Mouse (Mus musculus) intestine, postnatal 0 days (tissue): ENCODE results near the gene Tlr2. TPM values are rescaled to one million over a fixed set of nuclear protein-coding genes. Genes with fewer than 3 reads are reported as not detected.
"Not testable (repeated sequence)": the region's sequence is repeated elsewhere in the genome, so short reads cannot be mapped to it uniquely, and the experiment has no call there.

Source experiments
- ATAC-seq: fragments of 200-750 bp; cut with Nextera tagmentation; 2 replicates; pipeline ENCODE4 v1.8.0; 2017; ENCODE audit warnings: mild to moderate bottlenecking, moderate TSS enrichment, moderate library complexity
- H3K27ac ChIP-seq: fragments of 300-500 bp; sonication (generic); 2 replicates; pipeline ENCODE4 v1.5.1; 2014; ENCODE audit warnings: mild to moderate bottlenecking, low read depth, low read length, moderate library complexity
- H3K27me3 ChIP-seq: fragments of 300-500 bp; sonication (generic); replicated peaks from 2 replicates; pipeline ENCODE4 v1.6.1; 2014; ENCODE audit warnings: low read length, mixed read lengths; ENCODE audit not compliant: control insufficient read depth, insufficient read depth
- H3K36me3 ChIP-seq: fragments of 300-500 bp; sonication (generic); 2 replicates; pipeline ENCODE4 v1.6.1; 2014; ENCODE audit warnings: mild to moderate bottlenecking, moderate library complexity; ENCODE audit not compliant: control insufficient read depth, insufficient read depth
- H3K4me1 ChIP-seq: fragments of 300-500 bp; sonication (generic); replicated peaks from 2 replicates; pipeline ENCODE4 v1.6.1; 2014; ENCODE audit warnings: antibody characterized with exemption, low read length, mixed read lengths; ENCODE audit not compliant: control insufficient read depth, insufficient read depth
- H3K4me2 ChIP-seq: fragments of 300-500 bp; sonication (generic); replicated peaks from 2 replicates; pipeline ENCODE4 v1.6.1; 2014; ENCODE audit warnings: low read depth, mild to moderate bottlenecking, moderate library complexity
- H3K4me3 ChIP-seq: fragments of 300-500 bp; sonication (generic); 2 replicates; pipeline ENCODE4 v1.5.1; 2014; ENCODE audit warnings: low read depth, low read length
- H3K9ac ChIP-seq: fragments of 300-500 bp; sonication (generic); 2 replicates; pipeline ENCODE4 v1.6.1; 2014; ENCODE audit warnings: mild to moderate bottlenecking, low read depth, low read length
- H3K9me3 ChIP-seq: fragments of 300-500 bp; sonication (generic); 2 replicates; pipeline ENCODE4 v1.6.1; 2016; ENCODE audit warnings: mixed run types; ENCODE audit not compliant: control insufficient read depth
- CTCF ChIP-seq: sonication (generic); IDR thresholded peaks from 2 replicates; pipeline ENCODE4 v1.5.1; 2016; ENCODE audit warnings: low read depth, mild to moderate bottlenecking, control low read depth, antibody characterized with exemption, moderate library complexity
- whole genome bisulfite sequencing: fragments of 180-500 bp; shearing (Covaris S2); extraction: QIAGEN DNeasy Blood & Tissue Kit; methylation state at CpG from one replicate; pipeline ENCODE4 v1.1.7; 2014; 5-methylcytosine and 5-hydroxymethylcytosine counted together
- polyA plus RNA-seq: library from polyadenylated mRNA; unstranded; fragments of >200 nt; fragmentation: Nextera tagmentation; extraction: Ambion mirVana; gene quantifications from 2 replicates; pipeline ENCODE4 v1.2.1, GENCODE M21; 2015

The Tlr2 gene
- 1.4 and 1.5 TPM in 2 replicates for polyA plus RNA-seq

GRCm38 (mm10) chr3:83841095-83841850 lies at the start of gene Tlr2:
Gene Tlr2 (minus strand): TSS chr3:83841767.
- Histone ChIP-seq H3K36me3 (no peaks in the 10 kb centered on the region), H3K4me1 (0 out of 2 replicates have a peak, but pooled peaks cover 2% of the 10 kb centered on the region), H3K27ac (no peak within 1 kb of the TSS), H3K4me3 (peak within 1 kb of the TSS; percentile 69), H3K9ac (peak within 1 kb of the TSS; percentile 58), H3K27me3 (no peaks in the 10 kb centered on the region), H3K4me2 (peak within 1 kb of the TSS; percentile 99), H3K9me3 (no peaks in the 10 kb centered on the region)
- peak; percentile 70 for TF ChIP-seq CTCF
- peak; percentile 73 for ATAC-seq
- WGBS, result 1% methylated on average over 35 of the region's 35 CpGs

GRCm38 (mm10) chr3:83885163-83885562 lies 43.6 kb upstream of the Tlr2 start:
- H3K4me2 ChIP-seq, result no peak overlapping the region
- no peaks in the 10 kb centered on the region for H3K9me3 ChIP-seq
- H3K27ac ChIP-seq, result no peak overlapping the region
- no peak overlapping the region for H3K9ac ChIP-seq
- ATAC-seq, result no peak
- 33% methylated on average over 2 of the region's 2 CpGs for WGBS
- no peak overlapping the region for H3K4me3 ChIP-seq
- H3K36me3 ChIP-seq, result no peaks in the 10 kb centered on the region
- H3K27me3 ChIP-seq, result no peaks in the 10 kb centered on the region
- no peaks in the 10 kb centered on the region for H3K4me1 ChIP-seq
- TF ChIP-seq CTCF, result no peak

GRCm38 (mm10) chr3:83879261-83880050 lies 37.9 kb upstream of the Tlr2 start:
- H3K36me3 ChIP-seq, result not testable (repeated sequence)

GRCm38 (mm10) chr3:83878801-83879200 lies 37.2 kb upstream of the Tlr2 start:
- Histone ChIP-seq H3K4me3 (no peak overlapping the region), H3K4me1 (no peaks in the 10 kb centered on the region), H3K27ac (no peak overlapping the region), H3K27me3 (no peaks in the 10 kb centered on the region), H3K36me3 (no peaks in the 10 kb centered on the region), H3K9ac (no peak overlapping the region), H3K4me2 (no peak overlapping the region), H3K9me3 (no peaks in the 10 kb centered on the region)
- 93% methylated on average over 4 of the region's 4 CpGs for whole genome bisulfite sequencing
- no peak for ATAC-seq
- TF ChIP-seq CTCF, result no peak

More at GRCm38 (mm10) chr3:83879261-83880050, 37.9 kb upstream of the Tlr2 start:
- not testable (repeated sequence) for H3K4me3 ChIP-seq, ATAC-seq, H3K4me2 ChIP-seq, H3K27ac ChIP-seq, H3K4me1 ChIP-seq, H3K9me3 ChIP-seq, H3K9ac ChIP-seq, H3K27me3 ChIP-seq
- WGBS, result 89% methylated on average over 5 of the region's 5 CpGs

- H3K36me3 ChIP-seq, result no peaks in the 10 kb centered on the region
- H3K4me1 ChIP-seq, result no peaks in the 10 kb centered on the region
- no peak overlapping the region for H3K4me2 ChIP-seq
- no peak for ATAC-seq
- H3K27ac ChIP-seq, result no peak overlapping the region
- no peaks in the 10 kb centered on the region for H3K9me3 ChIP-seq
- TF ChIP-seq CTCF, result no peak
- 57% methylated on average over 4 of the region's 4 CpGs for WGBS
- H3K27me3 ChIP-seq, result no peaks in the 10 kb centered on the region
- H3K4me3 ChIP-seq, result no peak overlapping the region
- H3K9ac ChIP-seq, result no peak overlapping the region
Measured at GRCm38 (mm10) chr3:83876299-83876698, 34.7 kb upstream of the Tlr2 start.

GRCm38 (mm10) chr3:83875078-83875477 lies 33.5 kb upstream of the Tlr2 start:
- H3K4me3 ChIP-seq, ATAC-seq, H3K27ac ChIP-seq, H3K4me2 ChIP-seq, H3K4me1 ChIP-seq, H3K9ac ChIP-seq, H3K36me3 ChIP-seq, H3K27me3 ChIP-seq, H3K9me3 ChIP-seq: not testable (repeated sequence)
- 87% methylated on average over 2 of the region's 2 CpGs for WGBS

GRCm38 (mm10) chr3:83872853-83873252 lies 31.3 kb upstream of the Tlr2 start:
- not testable (repeated sequence) for H3K9ac ChIP-seq, H3K4me1 ChIP-seq, ATAC-seq, H3K36me3 ChIP-seq, H3K4me2 ChIP-seq, H3K27me3 ChIP-seq, H3K27ac ChIP-seq, H3K4me3 ChIP-seq, H3K9me3 ChIP-seq
- WGBS, result 94% methylated on average over 2 of the region's 2 CpGs

GRCm38 (mm10) chr3:83871962-83872361 lies 30.4 kb upstream of the Tlr2 start:
- not testable (repeated sequence) for H3K27ac ChIP-seq, H3K27me3 ChIP-seq, H3K36me3 ChIP-seq, H3K4me2 ChIP-seq, H3K4me3 ChIP-seq, ATAC-seq, H3K4me1 ChIP-seq, H3K9me3 ChIP-seq, H3K9ac ChIP-seq
- WGBS, result 93% methylated on average over 4 of the region's 4 CpGs

GRCm38 (mm10) chr3:83871559-83871958 lies 30.0 kb upstream of the Tlr2 start:
- 92% methylated on average over 7 of the region's 7 CpGs for WGBS
- not testable (repeated sequence) for H3K4me2 ChIP-seq, H3K9ac ChIP-seq, ATAC-seq, H3K4me1 ChIP-seq, H3K36me3 ChIP-seq, H3K4me3 ChIP-seq, H3K9me3 ChIP-seq, H3K27ac ChIP-seq, H3K27me3 ChIP-seq
